ENCODE assay signal across 10 mouse cellular contexts in genomic region chr17:48582486-48582990, GRCm38 (mm10).
DNase-seq lines count a peak whose midpoint lies in the region; ATAC-seq and TF ChIP-seq lines count a peak whose summit lies in the region.
"Had no signal": no experiment of that assay in that cellular context is flagged by ENCODE, and none has a peak within 500 bp of the region (broad histone marks: within the 10 kb centered on the region; RNA-seq: fewer than 3 reads in every experiment).

No protein-coding gene starts in this region.

- 54% methylated on average over 14 of the region's 14 CpGs for WGBS in heart, embryonic 11.5 days (ENCODE audit: insufficient replicate concordance)
- 44% methylated on average over 14 of the region's 14 CpGs for WGBS in forebrain, postnatal 0 days
- WGBS in midbrain, embryonic 13.5 days, result 49% methylated on average over 14 of the region's 14 CpGs

- intact Hi-C loops in heart, postnatal 25 days (cut with DNase I), result no loop called here

- no peak for TF ChIP-seq CTCF in forebrain, postnatal 0 days (IDR thresholded peaks at IDR 0.05; ENCODE audit: low read depth)

- H3K4me2 ChIP-seq in heart, embryonic 11.5 days, result peak overlapping the region; percentile 43
- H3K4me2 ChIP-seq in forebrain, postnatal 0 days (ENCODE audit: low read depth), result peak overlapping the region; percentile 40
- H3K4me2 ChIP-seq in midbrain, embryonic 13.5 days (replicated peaks), result peak overlapping the region; percentile 42

- H3K9ac ChIP-seq in heart, embryonic 11.5 days (ENCODE audit: low read depth, low read length), result no peak overlapping the region
- H3K9ac ChIP-seq in forebrain, postnatal 0 days, result no peak overlapping the region
- 0 out of 2 replicates have a peak overlapping the region, but pooled peaks have one; percentile 12 for H3K9ac ChIP-seq in midbrain, embryonic 13.5 days (replicated peaks)

- no peaks in the 10 kb centered on the region for H3K9me3 ChIP-seq in heart, embryonic 11.5 days (replicated peaks; ENCODE audit: control insufficient read depth, low read length)
- no peaks in the 10 kb centered on the region for H3K9me3 ChIP-seq in forebrain, postnatal 0 days (ENCODE audit: low read length)
- H3K9me3 ChIP-seq in midbrain, embryonic 13.5 days, result no peaks in the 10 kb centered on the region

- H3K27me3 ChIP-seq in heart, embryonic 11.5 days (ENCODE audit: control insufficient read depth, insufficient read depth, low read length), result no peaks in the 10 kb centered on the region; the same call in 1 of the 2 replicates
- H3K27me3 ChIP-seq in forebrain, postnatal 0 days (ENCODE audit: insufficient read depth, low read length), result no peaks in the 10 kb centered on the region
- H3K27me3 ChIP-seq in midbrain, embryonic 13.5 days, result no peaks in the 10 kb centered on the region

- H3K36me3 ChIP-seq in heart, embryonic 11.5 days (ENCODE audit: control insufficient read depth, insufficient read depth, low read length), result no peaks in the 10 kb centered on the region
- H3K36me3 ChIP-seq in forebrain, postnatal 0 days (ENCODE audit: insufficient read depth), result no peaks in the 10 kb centered on the region
- H3K36me3 ChIP-seq in midbrain, embryonic 13.5 days, result no peaks in the 10 kb centered on the region

- no peak overlapping the region for H3K27ac ChIP-seq in heart, embryonic 11.5 days (ENCODE audit: low read depth, low read length)
- H3K27ac ChIP-seq in forebrain, postnatal 0 days (ENCODE audit: low read depth, low read length), result no peak overlapping the region
- H3K27ac ChIP-seq in midbrain, embryonic 13.5 days, result peak overlapping the region; percentile 17; the same call in 1 of the 2 replicates

- H3K4me1 ChIP-seq in heart, embryonic 11.5 days (ENCODE audit: control insufficient read depth, insufficient read depth, low read length), result peaks cover 3% of the 10 kb centered on the region; the same call in 1 of the 2 replicates
- H3K4me1 ChIP-seq in forebrain, postnatal 0 days (ENCODE audit: insufficient read depth), result no peaks in the 10 kb centered on the region
- peaks cover 6% of the 10 kb centered on the region; the same call in 1 of the 2 replicates for H3K4me1 ChIP-seq in midbrain, embryonic 13.5 days (replicated peaks)

- no peak for ATAC-seq in heart, embryonic 11.5 days (replicated peaks; ENCODE audit: insufficient number of reproducible peaks, low FRiP score, low TSS enrichment)
- peak; percentile 28; the same call in 1 of the 2 replicates for ATAC-seq in forebrain, postnatal 0 days
- ATAC-seq in midbrain, embryonic 13.5 days, result 0 out of 2 replicates have a peak, but pooled peaks have one; percentile 43
- no peak for ATAC-seq in megakaryocyte-erythroid progenitor cell, adult 5-6 weeks (replicated peaks; ENCODE audit: low FRiP score, low TSS enrichment, poor library complexity, severe bottlenecking)

- no peak overlapping the region for H3K4me3 ChIP-seq in heart, embryonic 11.5 days (ENCODE audit: low read depth, low read length)
- peak overlapping the region; percentile 7; the same call in 1 of the 2 replicates for H3K4me3 ChIP-seq in forebrain, postnatal 0 days (ENCODE audit: low read depth, low read length)
- peak overlapping the region; percentile 27 for H3K4me3 ChIP-seq in midbrain, embryonic 13.5 days (replicated peaks)

- DNase-seq in heart, postnatal 25 days (ENCODE audit: low spot score), result no peak
- peak; percentile 26 for DNase-seq in ZHBTc4 (ENCODE audit: low read depth, low spot score)
- peak; percentile 60 for DNase-seq in forebrain, postnatal 0 days
- no peak for DNase-seq in left cerebral cortex, adult 11 months (ENCODE audit: low spot score)
- DNase-seq in layer of hippocampus, adult 18-20 months (ENCODE audit: low spot score in 2 of 2), result no peak
- DNase-seq: heart, postnatal 4 days; right cerebral cortex, postnatal 4 days had no signal

Comparison
In these comparisons a context has a peak if more than half of its experiments do, and no peak if none do; other contexts are left out.
1. ATAC-seq: peak in forebrain, postnatal 0 days (single experiment) and midbrain, embryonic 13.5 days (single experiment); none in heart, embryonic 11.5 days (single experiment) and megakaryocyte-erythroid progenitor cell, adult 5-6 weeks (single experiment).
2. DNase-seq: peak in ZHBTc4 (single experiment) and forebrain, postnatal 0 days (single experiment); none in heart, postnatal 25 days (single experiment), left cerebral cortex, adult 11 months (single experiment) and layer of hippocampus, adult 18-20 months (0 of 2).
3. Peak in every context shown above with its lines, with median percentiles within 50 percentile points of each other: H3K4me2 ChIP-seq.